Mouse (Mus musculus) E14TG2a.4 (cell line): ENCODE data around the gene Rpl26.
A peak's percentile ranks its signal among the peaks of the same experiment; 100 is the strongest.

Source experiments
- H3K27me3 ChIP-seq: 2 replicates; pipeline ENCODE4 v1.6.1; 2014; ENCODE audit warnings: low read length, control low read depth; ENCODE audit not compliant: insufficient read depth
- H3K36me3 ChIP-seq: 2 replicates; pipeline ENCODE4 v1.6.1; 2014; ENCODE audit warnings: low read length, control low read depth; ENCODE audit not compliant: insufficient read depth
- H3K4me1 ChIP-seq: replicated peaks from 2 replicates; pipeline ENCODE4 v1.6.1; 2014; ENCODE audit warnings: low read depth, low read length, control low read depth
- H3K4me3 ChIP-seq: replicated peaks from 2 replicates; pipeline ENCODE4 v1.5.1; 2014; ENCODE audit warnings: mild to moderate bottlenecking, low read length
- H3K9me3 ChIP-seq: 2 replicates; pipeline ENCODE4 v1.6.1; 2014; ENCODE audit warnings: low read length, control low read depth
- CTCF ChIP-seq: conservative IDR thresholded peaks from 2 replicates; pipeline ENCODE4 v1.5.1; 2014; ENCODE audit warnings: low read length
- NANOG ChIP-seq: IDR thresholded peaks from 2 replicates; pipeline ENCODE4 v1.6.1; 2014; ENCODE audit warnings: borderline replicate concordance, low read length, mixed read lengths
- POU5F1 ChIP-seq: IDR thresholded peaks from 2 replicates; pipeline ENCODE4 v1.6.1; 2014; ENCODE audit warnings: low read length, borderline replicate concordance

Gene Rpl26

GRCm38 (mm10) chr11:68901351-68902046 lies at the start of gene Rpl26:
Gene Rpl26, plus strand, starts transcription at chr11:68901583.
- peaks cover 10% of the 10 kb centered on the region for H3K27me3 ChIP-seq
- peaks cover 48% of the 10 kb centered on the region for H3K36me3 ChIP-seq
- peak within 1 kb of the TSS; percentile 95 for H3K4me3 ChIP-seq
- peak; percentile 98 for TF ChIP-seq CTCF
- no peak for TF ChIP-seq POU5F1
- no peaks in the 10 kb centered on the region for H3K9me3 ChIP-seq
- H3K4me1 ChIP-seq, result peaks cover 40% of the 10 kb centered on the region

- H3K4me3 ChIP-seq, result peak overlapping the region; percentile 99
- peaks cover 6% of the 10 kb centered on the region; the same call in 1 of the 2 replicates for H3K36me3 ChIP-seq
- no peaks in the 10 kb centered on the region for H3K9me3 ChIP-seq
- no peaks in the 10 kb centered on the region for H3K27me3 ChIP-seq
- peaks cover 44% of the 10 kb centered on the region for H3K4me1 ChIP-seq
- TF ChIP-seq CTCF, result no peak
Measured at GRCm38 (mm10) chr11:68851644-68852485, 49.5 kb upstream of the Rpl26 start.

GRCm38 (mm10) chr11:68852486-68852901 lies 48.9 kb upstream of the Rpl26 start:
- TF ChIP-seq CTCF, result no peak
- no peak for TF ChIP-seq POU5F1
- no peak for TF ChIP-seq NANOG
- peak overlapping the region; percentile 99 for H3K4me3 ChIP-seq

GRCm38 (mm10) chr11:68852932-68853409 lies 48.4 kb upstream of the Rpl26 start:
- TF ChIP-seq CTCF, result no peak
- TF ChIP-seq NANOG, result no peak
- no peak for TF ChIP-seq POU5F1
- Histone ChIP-seq H3K4me3 (peak overlapping the region; percentile 99), H3K36me3 (peaks cover 6% of the 10 kb centered on the region; the same call in 1 of the 2 replicates), H3K27me3 (no peaks in the 10 kb centered on the region), H3K9me3 (no peaks in the 10 kb centered on the region), H3K4me1 (peaks cover 44% of the 10 kb centered on the region)

More at GRCm38 (mm10) chr11:68852486-68852901, 48.9 kb upstream of the Rpl26 start:
- Histone ChIP-seq H3K27me3 (no peaks in the 10 kb centered on the region), H3K36me3 (peaks cover 6% of the 10 kb centered on the region; the same call in 1 of the 2 replicates), H3K4me1 (peaks cover 44% of the 10 kb centered on the region), H3K9me3 (no peaks in the 10 kb centered on the region)

- no peak for TF ChIP-seq CTCF
- TF ChIP-seq POU5F1, result no peak
- TF ChIP-seq NANOG, result no peak
- Histone ChIP-seq H3K4me1 (peaks cover 46% of the 10 kb centered on the region), H3K27me3 (no peaks in the 10 kb centered on the region), H3K9me3 (no peaks in the 10 kb centered on the region), H3K36me3 (peaks cover 3% of the 10 kb centered on the region; the same call in 1 of the 2 replicates), H3K4me3 (peak overlapping the region; percentile 99)
Measured at GRCm38 (mm10) chr11:68853611-68854401, 47.6 kb upstream of the Rpl26 start.

GRCm38 (mm10) chr11:68854621-68855020 lies 46.8 kb upstream of the Rpl26 start:
- Histone ChIP-seq H3K27me3 (no peaks in the 10 kb centered on the region), H3K36me3 (no peaks in the 10 kb centered on the region), H3K4me3 (no peak overlapping the region), H3K9me3 (no peaks in the 10 kb centered on the region), H3K4me1 (peaks cover 50% of the 10 kb centered on the region)
- no peak for TF ChIP-seq NANOG
- no peak for TF ChIP-seq CTCF
- no peak for TF ChIP-seq POU5F1

- Histone ChIP-seq H3K4me1 (peaks cover 30% of the 10 kb centered on the region), H3K36me3 (no peaks in the 10 kb centered on the region), H3K9me3 (no peaks in the 10 kb centered on the region), H3K4me3 (no peak overlapping the region), H3K27me3 (no peaks in the 10 kb centered on the region)
- TF ChIP-seq CTCF, result no peak
- no peak for TF ChIP-seq NANOG
- no peak for TF ChIP-seq POU5F1
Measured at GRCm38 (mm10) chr11:68857329-68857728, 44.1 kb upstream of the Rpl26 start.

GRCm38 (mm10) chr11:68859943-68860593 lies 41.3 kb upstream of the Rpl26 start:
- Histone ChIP-seq H3K4me1 (peaks cover 14% of the 10 kb centered on the region), H3K36me3 (no peaks in the 10 kb centered on the region), H3K27me3 (peaks cover 3% of the 10 kb centered on the region; the same call in 1 of the 2 replicates), H3K9me3 (no peaks in the 10 kb centered on the region), H3K4me3 (no peak overlapping the region)
- TF ChIP-seq CTCF (no peak), NANOG (no peak), POU5F1 (no peak)
